Mouse (Mus musculus): Measurements from ENCODE around the gene Snapc2. TPM values are rescaled to one million over a fixed set of nuclear protein-coding genes. Genes with fewer than 3 reads are reported as not detected.

Snapc2 gene
- polyA plus RNA-seq, 1 experiment from 2014 or later = 21.5 TPM

GRCm38 (mm10) chr8:4259125-4259804 lies 6.4 kb downstream of the Snapc2 start, which contains the start of gene Ctxn1:
TSS of gene Ctxn1 (minus strand) at chr8:4259274.
- Histone ChIP-seq H3K36me3 (ENCODE audit: control insufficient read depth, insufficient read depth) (peaks cover 59% of the 10 kb centered on the region), H3K27ac (ENCODE audit: low read depth, low read length) (peak within 1 kb of the TSS; percentile 41; the same call in 1 of the 2 replicates), H3K4me2 (replicated peaks; ENCODE audit: low read depth) (peak within 1 kb of the TSS; percentile 98), H3K27me3 (replicated peaks; ENCODE audit: control insufficient read depth, insufficient read depth, low read length) (no peaks in the 10 kb centered on the region), H3K4me3 (ENCODE audit: low read depth, low read length) (peak within 1 kb of the TSS; percentile 63), H3K9ac (ENCODE audit: low read depth, low read length) (peak within 1 kb of the TSS; percentile 34), H3K9me3 (ENCODE audit: control insufficient read depth) (no peaks in the 10 kb centered on the region), H3K4me1 (replicated peaks; ENCODE audit: control insufficient read depth, insufficient read depth, low read length) (no peaks in the 10 kb centered on the region)
- WGBS = 7% methylated on average over 31 of the region's 33 CpGs
- TF ChIP-seq CTCF (IDR thresholded peaks at IDR 0.05; ENCODE audit: low read depth) = no peak
- peak; percentile 86 for ATAC-seq

GRCm38 (mm10) chr8:4259805-4260170 lies 6.9 kb downstream of the Snapc2 start:
- H3K4me3 ChIP-seq (ENCODE audit: low read depth, low read length) = no peak overlapping the region
- H3K4me1 ChIP-seq (replicated peaks; ENCODE audit: control insufficient read depth, insufficient read depth, low read length) = no peaks in the 10 kb centered on the region
- no peak overlapping the region for H3K27ac ChIP-seq (ENCODE audit: low read depth, low read length)
- H3K36me3 ChIP-seq (ENCODE audit: control insufficient read depth, insufficient read depth) = peaks cover 60% of the 10 kb centered on the region
- TF ChIP-seq CTCF (IDR thresholded peaks at IDR 0.05; ENCODE audit: low read depth) = no peak
- no peak overlapping the region for H3K9ac ChIP-seq (ENCODE audit: low read depth, low read length)
- 89% methylated on average over 4 of the region's 4 CpGs for WGBS
- H3K27me3 ChIP-seq (replicated peaks; ENCODE audit: control insufficient read depth, insufficient read depth, low read length) = no peaks in the 10 kb centered on the region
- peak overlapping the region; percentile 98; the same call in 1 of the 2 replicates for H3K4me2 ChIP-seq (replicated peaks; ENCODE audit: low read depth)
- no peaks in the 10 kb centered on the region for H3K9me3 ChIP-seq (ENCODE audit: control insufficient read depth)
- ATAC-seq = no peak

- no peaks in the 10 kb centered on the region for H3K27me3 ChIP-seq (replicated peaks; ENCODE audit: control insufficient read depth, insufficient read depth, low read length)
- WGBS = 88% methylated on average over 8 of the region's 8 CpGs
- H3K27ac ChIP-seq (ENCODE audit: low read depth, low read length) = no peak overlapping the region
- no peaks in the 10 kb centered on the region for H3K9me3 ChIP-seq (ENCODE audit: control insufficient read depth)
- no peak overlapping the region for H3K4me2 ChIP-seq (replicated peaks; ENCODE audit: low read depth)
- no peak for ATAC-seq
- no peak for TF ChIP-seq CTCF (IDR thresholded peaks at IDR 0.05; ENCODE audit: low read depth)
- H3K9ac ChIP-seq (ENCODE audit: low read depth, low read length) = no peak overlapping the region
- H3K4me3 ChIP-seq (ENCODE audit: low read depth, low read length) = no peak overlapping the region
- H3K36me3 ChIP-seq (ENCODE audit: control insufficient read depth, insufficient read depth) = peaks cover 81% of the 10 kb centered on the region
- no peaks in the 10 kb centered on the region for H3K4me1 ChIP-seq (replicated peaks; ENCODE audit: control insufficient read depth, insufficient read depth, low read length)
These were observed 10.4 kb downstream of the Snapc2 start for GRCm38 (mm10) chr8:4263105-4263791.

GRCm38 (mm10) chr8:4265160-4265914 lies 12.5 kb downstream of the Snapc2 start:
- H3K36me3 ChIP-seq (ENCODE audit: control insufficient read depth, insufficient read depth) = peaks cover 94% of the 10 kb centered on the region
- 90% methylated on average over 15 of the region's 15 CpGs for WGBS
- no peak overlapping the region for H3K4me3 ChIP-seq (ENCODE audit: low read depth, low read length)
- no peaks in the 10 kb centered on the region for H3K27me3 ChIP-seq (replicated peaks; ENCODE audit: control insufficient read depth, insufficient read depth, low read length)
- no peaks in the 10 kb centered on the region for H3K4me1 ChIP-seq (replicated peaks; ENCODE audit: control insufficient read depth, insufficient read depth, low read length)
- no peak for ATAC-seq
- H3K9ac ChIP-seq (ENCODE audit: low read depth, low read length) = no peak overlapping the region
- no peaks in the 10 kb centered on the region for H3K9me3 ChIP-seq (ENCODE audit: control insufficient read depth)
- no peak overlapping the region for H3K27ac ChIP-seq (ENCODE audit: low read depth, low read length)
- TF ChIP-seq CTCF (IDR thresholded peaks at IDR 0.05; ENCODE audit: low read depth) = no peak
- H3K4me2 ChIP-seq (replicated peaks; ENCODE audit: low read depth) = no peak overlapping the region

GRCm38 (mm10) chr8:4267627-4268026 lies 14.7 kb downstream of the Snapc2 start:
- peak; percentile 57; the same call in 1 of the 2 replicates for ATAC-seq
- Histone ChIP-seq H3K36me3 (ENCODE audit: control insufficient read depth, insufficient read depth) (peaks cover 90% of the 10 kb centered on the region), H3K4me2 (replicated peaks; ENCODE audit: low read depth) (no peak overlapping the region), H3K27ac (ENCODE audit: low read depth, low read length) (no peak overlapping the region), H3K4me3 (ENCODE audit: low read depth, low read length) (no peak overlapping the region), H3K9ac (ENCODE audit: low read depth, low read length) (no peak overlapping the region), H3K9me3 (ENCODE audit: control insufficient read depth) (no peaks in the 10 kb centered on the region), H3K4me1 (replicated peaks; ENCODE audit: control insufficient read depth, insufficient read depth, low read length) (no peaks in the 10 kb centered on the region), H3K27me3 (replicated peaks; ENCODE audit: control insufficient read depth, insufficient read depth, low read length) (no peaks in the 10 kb centered on the region)
- WGBS = 78% methylated on average over 15 of the region's 15 CpGs
- TF ChIP-seq CTCF (IDR thresholded peaks at IDR 0.05; ENCODE audit: low read depth) = peak; percentile 69

GRCm38 (mm10) chr8:4269609-4270008 lies 16.7 kb downstream of the Snapc2 start:
- ATAC-seq = no peak
- Histone ChIP-seq H3K9me3 (ENCODE audit: control insufficient read depth) (no peaks in the 10 kb centered on the region), H3K27ac (ENCODE audit: low read depth, low read length) (no peak overlapping the region), H3K27me3 (replicated peaks; ENCODE audit: control insufficient read depth, insufficient read depth, low read length) (no peaks in the 10 kb centered on the region), H3K4me1 (replicated peaks; ENCODE audit: control insufficient read depth, insufficient read depth, low read length) (no peaks in the 10 kb centered on the region), H3K4me3 (ENCODE audit: low read depth, low read length) (no peak overlapping the region), H3K36me3 (ENCODE audit: control insufficient read depth, insufficient read depth) (peaks cover 84% of the 10 kb centered on the region), H3K9ac (ENCODE audit: low read depth, low read length) (no peak overlapping the region), H3K4me2 (replicated peaks; ENCODE audit: low read depth) (no peak overlapping the region)
- WGBS = 93% methylated on average over 6 of the region's 6 CpGs
- no peak for TF ChIP-seq CTCF (IDR thresholded peaks at IDR 0.05; ENCODE audit: low read depth)

All from intestine, postnatal 0 days (tissue).